In genomic region chr16:64850287-64851084, GRCm38 (mm10) we compare ENCODE assay signal across 8 mouse cellular contexts. TPM values are rescaled to one million over a fixed set of nuclear protein-coding genes. Genes with fewer than 3 reads are reported as not detected.
DNase-seq lines count a peak whose midpoint lies in the region; ATAC-seq and TF ChIP-seq lines count a peak whose summit lies in the region.

No protein-coding gene starts in this region.

- peaks cover 17% of the 10 kb centered on the region for H3K4me1 ChIP-seq in embryonic facial prominence, embryonic 13.5 days
- H3K4me1 ChIP-seq in heart, embryonic 14.5 days (ENCODE audit: control insufficient read depth in 2 of 2, insufficient read depth in 2 of 2, low read length in 2 of 2), result peaks cover 2 to 20% of the 10 kb centered on the region in 2 experiments
- H3K4me1 ChIP-seq in liver, embryonic 14.5 days (replicated peaks; ENCODE audit: control insufficient read depth in 2 of 2, insufficient read depth in 2 of 2, low read length in 1 of 2), result peaks cover 0 to 7% of the 10 kb centered on the region in 2 experiments; a peak in 3 of 4 replicates
- H3K4me1 ChIP-seq in neural tube, embryonic 12.5 days, result peaks cover 23% of the 10 kb centered on the region

- no peaks in the 10 kb centered on the region for H3K9me3 ChIP-seq in embryonic facial prominence, embryonic 13.5 days
- no peaks in the 10 kb centered on the region for H3K9me3 ChIP-seq in heart, embryonic 14.5 days (ENCODE audit: control insufficient read depth, low read length)
- H3K9me3 ChIP-seq in liver, embryonic 14.5 days (ENCODE audit: control insufficient read depth, low read length), result no peaks in the 10 kb centered on the region
- no peaks in the 10 kb centered on the region for H3K9me3 ChIP-seq in neural tube, embryonic 12.5 days

- H3K4me3 ChIP-seq in embryonic facial prominence, embryonic 13.5 days, result peak overlapping the region; percentile 92
- H3K4me3 ChIP-seq in heart, embryonic 14.5 days (ENCODE audit: control insufficient read depth in 1 of 2, insufficient read depth in 1 of 2, low read depth in 1 of 2, low read length in 2 of 2), result peak overlapping the region; percentile 64 to 88
- H3K4me3 ChIP-seq in liver, embryonic 14.5 days (ENCODE audit: insufficient read depth in 1 of 2, low read depth in 2 of 2, low read length in 2 of 2), result peak overlapping the region; percentile 85 to 97
- peak overlapping the region; percentile 96 for H3K4me3 ChIP-seq in neural tube, embryonic 12.5 days

- WGBS in embryonic facial prominence, embryonic 13.5 days, result 3% methylated on average over 16 of the region's 16 CpGs
- WGBS in heart, embryonic 14.5 days, result 2% methylated on average over 16 of the region's 16 CpGs
- under 1% methylated on average over 16 of the region's 16 CpGs for WGBS in liver, embryonic 14.5 days (ENCODE audit: insufficient replicate concordance)
- 5% methylated on average over 16 of the region's 16 CpGs for WGBS in neural tube, embryonic 12.5 days

- H3K4me2 ChIP-seq in embryonic facial prominence, embryonic 13.5 days, result peak overlapping the region; percentile 92
- peak overlapping the region; percentile 72 for H3K4me2 ChIP-seq in heart, embryonic 14.5 days (ENCODE audit: low read length)
- H3K4me2 ChIP-seq in liver, embryonic 14.5 days (ENCODE audit: low read depth), result peak overlapping the region; percentile 92
- H3K4me2 ChIP-seq in neural tube, embryonic 12.5 days (replicated peaks), result peak overlapping the region; percentile 96

- peak; percentile 72 for DNase-seq in 416B (ENCODE audit: low read depth)
- peak; percentile 45 to 54 for DNase-seq in adrenal gland, adult 18-20 months (ENCODE audit: low spot score in 2 of 2)
- DNase-seq in kidney, postnatal 10 days, result peak; percentile 65
- no peak for DNase-seq in liver, embryonic 14.5 days (ENCODE audit: low read depth in 3 of 3, low spot score in 3 of 3)
- DNase-seq in thymus, adult 18-20 months, result peak; percentile 40 to 53

- ATAC-seq in embryonic facial prominence, embryonic 13.5 days (ENCODE audit: insufficient number of reproducible peaks, insufficient read depth, low FRiP score, low TSS enrichment, low read depth), result no peak
- ATAC-seq in heart, embryonic 14.5 days (ENCODE audit: insufficient number of reproducible peaks, insufficient read depth, low FRiP score, low read depth), result no peak
- no peak for ATAC-seq in liver, embryonic 14.5 days (ENCODE audit: insufficient read depth)
- peak; percentile 3 for ATAC-seq in neural tube, embryonic 12.5 days (ENCODE audit: low FRiP score, low read depth)

- peak overlapping the region; percentile 96 for H3K27ac ChIP-seq in embryonic facial prominence, embryonic 13.5 days
- peak overlapping the region; percentile 88 to 94 for H3K27ac ChIP-seq in heart, embryonic 14.5 days (replicated peaks in 1 of 2; ENCODE audit: control insufficient read depth in 1 of 2, insufficient read depth in 1 of 2, low read depth in 2 of 2, low read length in 2 of 2)
- peak overlapping the region; percentile 81 for H3K27ac ChIP-seq in liver, embryonic 14.5 days
- H3K27ac ChIP-seq in neural tube, embryonic 12.5 days, result 0 out of 2 replicates have a peak overlapping the region, but pooled peaks have one; percentile 91

- H3K9ac ChIP-seq in embryonic facial prominence, embryonic 13.5 days, result peak overlapping the region; percentile 93
- H3K9ac ChIP-seq in heart, embryonic 14.5 days (ENCODE audit: low read length), result peak overlapping the region; percentile 90
- H3K9ac ChIP-seq in liver, embryonic 14.5 days (replicated peaks), result peak overlapping the region; percentile 79
- H3K9ac ChIP-seq in neural tube, embryonic 12.5 days, result peak overlapping the region; percentile 91

- TF ChIP-seq EP300 in liver, embryonic 14.5 days (IDR thresholded peaks at IDR 0.05; ENCODE audit: low read depth), result no peak

- H3K36me3 ChIP-seq in embryonic facial prominence, embryonic 13.5 days, result peaks cover 9% of the 10 kb centered on the region
- peaks cover 22% of the 10 kb centered on the region for H3K36me3 ChIP-seq in heart, embryonic 14.5 days (ENCODE audit: control insufficient read depth, insufficient read depth, low read length)
- peaks cover 9% of the 10 kb centered on the region for H3K36me3 ChIP-seq in liver, embryonic 14.5 days (replicated peaks; ENCODE audit: control insufficient read depth, insufficient read depth, low read depth)
- peaks cover 6% of the 10 kb centered on the region for H3K36me3 ChIP-seq in neural tube, embryonic 12.5 days

- H3K27me3 ChIP-seq in embryonic facial prominence, embryonic 13.5 days, result no peaks in the 10 kb centered on the region
- no peaks in the 10 kb centered on the region for H3K27me3 ChIP-seq in heart, embryonic 14.5 days (ENCODE audit: control insufficient read depth, insufficient read depth, low read length)
- H3K27me3 ChIP-seq in liver, embryonic 14.5 days (ENCODE audit: control insufficient read depth, insufficient read depth, low read length), result no peaks in the 10 kb centered on the region
- no peaks in the 10 kb centered on the region for H3K27me3 ChIP-seq in neural tube, embryonic 12.5 days (replicated peaks)

- no peak for TF ChIP-seq CTCF in liver, embryonic 14.5 days (IDR thresholded peaks at IDR 0.05; ENCODE audit: low read depth)

RNA-seq across cellular contexts. Expression of gene Zfp654, which starts 1.0 kb away (rescaled TPM):
- total RNA-seq in adrenal gland, adult 18-20 months (2021), result 10 to 100 TPM; 20.6 to 23.3 TPM
- polyA plus RNA-seq in embryonic facial prominence, embryonic 13.5 days (2015; fragmentation: Nextera tagmentation; extraction: Ambion mirVana), result 6.2 and 6.8 TPM in 2 replicates
- polyA plus RNA-seq in heart, embryonic 14.5 days (2014; fragmentation: Nextera tagmentation; extraction: Ambion mirVana), result 7.0 and 9.0 TPM in 2 replicates
- polyA plus RNA-seq in liver, embryonic 14.5 days (2012; rRNA removed), result 1.4 and 2.4 TPM in 2 replicates
- 3.2 and 3.3 TPM in 2 replicates for polyA plus RNA-seq in liver, embryonic 14.5 days (2014; fragmentation: Nextera tagmentation; extraction: Ambion mirVana)
- 9.5 and 9.7 TPM in 2 replicates for polyA plus RNA-seq in neural tube, embryonic 12.5 days (2016; fragmentation: Nextera tagmentation; extraction: Ambion mirVana)

RNA-seq across cellular contexts. Expression of gene Cggbp1, which starts 1.3 kb away (rescaled TPM):
- 100 to 1,000 TPM; 125 to 140 TPM for total RNA-seq in adrenal gland, adult 18-20 months (2021)
- 76.2 and 86.1 TPM in 2 replicates for polyA plus RNA-seq in embryonic facial prominence, embryonic 13.5 days (2015; fragmentation: Nextera tagmentation; extraction: Ambion mirVana)
- 59.1 and 65.2 TPM in 2 replicates for polyA plus RNA-seq in heart, embryonic 14.5 days (2014; fragmentation: Nextera tagmentation; extraction: Ambion mirVana)
- polyA plus RNA-seq in liver, embryonic 14.5 days (2012; rRNA removed), result 6.5 and 11.2 TPM in 2 replicates
- 26.0 and 27.8 TPM in 2 replicates for polyA plus RNA-seq in liver, embryonic 14.5 days (2014; fragmentation: Nextera tagmentation; extraction: Ambion mirVana)
- polyA plus RNA-seq in neural tube, embryonic 12.5 days (2016; fragmentation: Nextera tagmentation; extraction: Ambion mirVana), result 96.8 and 104 TPM in 2 replicates

Comparison
In these comparisons a context has a peak if more than half of its experiments do, and no peak if none do; other contexts are left out.
1. DNase-seq: peak in 416B (single experiment), adrenal gland, adult 18-20 months (2 of 2), kidney, postnatal 10 days (single experiment) and thymus, adult 18-20 months (2 of 2); none in liver, embryonic 14.5 days (0 of 3).
2. Peak in every context shown above with its lines, with median percentiles within 50 percentile points of each other: H3K27ac ChIP-seq, H3K4me2 ChIP-seq, H3K4me3 ChIP-seq and H3K9ac ChIP-seq.